Mouse (Mus musculus) midbrain, embryonic 14.5 days (tissue): ENCODE data around the gene Lhx3. TPM values are rescaled to one million over a fixed set of nuclear protein-coding genes. Genes with fewer than 3 reads are reported as not detected.

Source experiments
- ATAC-seq: fragments of 200-750 bp; cut with Nextera tagmentation; 2 replicates; pipeline ENCODE4 v1.8.0; 2017; ENCODE audit warnings: moderate number of reproducible peaks, moderate library complexity; ENCODE audit not compliant: low FRiP score, low TSS enrichment
- DNase-seq: peaks from one replicate; pipeline ENCODE4 v3.0.0-alpha.2; 2015
- H3K27ac ChIP-seq: fragments of 300-500 bp; sonication (generic); replicated peaks from 2 replicates; pipeline ENCODE4 v1.5.1; 2014; ENCODE audit warnings: mild to moderate bottlenecking, low read depth, low read length, moderate library complexity
- H3K27me3 ChIP-seq: fragments of 300-500 bp; sonication (generic); 2 replicates; pipeline ENCODE4 v1.6.1; 2014; ENCODE audit warnings: low read length, control low read depth, mixed read lengths; ENCODE audit not compliant: control insufficient read depth, insufficient read depth
- H3K36me3 ChIP-seq: fragments of 300-500 bp; sonication (generic); 2 replicates; pipeline ENCODE4 v1.6.1; 2014; ENCODE audit warnings: low read length, control low read depth; ENCODE audit not compliant: control insufficient read depth, insufficient read depth
- H3K4me1 ChIP-seq: fragments of 300-500 bp; sonication (generic); 2 replicates; pipeline ENCODE4 v1.6.1; 2014; ENCODE audit warnings: mild to moderate bottlenecking, antibody characterized with exemption, low read length, control low read depth; ENCODE audit not compliant: control insufficient read depth, insufficient read depth
- H3K4me2 ChIP-seq: fragments of 300-500 bp; sonication (generic); 2 replicates; pipeline ENCODE4 v1.6.1; 2014; ENCODE audit warnings: mild to moderate bottlenecking, low read length, moderate library complexity
- H3K4me3 ChIP-seq: fragments of 300-500 bp; sonication (generic); replicated peaks from 2 replicates; pipeline ENCODE4 v1.5.1; 2014; ENCODE audit warnings: low read depth, low read length
- H3K9ac ChIP-seq: fragments of 300-500 bp; sonication (generic); replicated peaks from 2 replicates; pipeline ENCODE4 v1.6.1; 2014; ENCODE audit warnings: mild to moderate bottlenecking, low read length, moderate library complexity
- H3K9me3 ChIP-seq: fragments of 300-500 bp; sonication (generic); 2 replicates; pipeline ENCODE4 v1.6.1; 2016; ENCODE audit warnings: low read length, control low read depth, mixed read lengths; ENCODE audit not compliant: control insufficient read depth
- WGBS: fragments of 180-500 bp; shearing (Covaris S2); extraction: QIAGEN DNeasy Blood & Tissue Kit; methylation state at CpG from one replicate; pipeline ENCODE4 v1.1.7; 2014; 5-methylcytosine and 5-hydroxymethylcytosine counted together
- polyA plus RNA-seq: library from polyadenylated mRNA; unstranded; fragments of >200 nt; fragmentation: Nextera tagmentation; extraction: Ambion mirVana; gene quantifications from 2 replicates; pipeline ENCODE4 v1.2.1, GENCODE M21; 2014

Gene Lhx3
- polyA plus RNA-seq, 1 experiment from 2014 or later = not detected

GRCm38 (mm10) chr2:26209566-26209965, 1.5 kb upstream of the Lhx3 start:
- H3K9ac ChIP-seq = no peak overlapping the region
- no peaks in the 10 kb centered on the region for H3K9me3 ChIP-seq
- peaks cover 6% of the 10 kb centered on the region for H3K4me1 ChIP-seq
- no peak overlapping the region for H3K4me3 ChIP-seq
- no peak overlapping the region for H3K27ac ChIP-seq
- WGBS = 67% methylated on average over 3 of the region's 3 CpGs
- ATAC-seq (no peak), DNase-seq (no peak)
- peaks cover 46% of the 10 kb centered on the region for H3K36me3 ChIP-seq
- H3K27me3 ChIP-seq = peaks cover 40% of the 10 kb centered on the region
- no peak overlapping the region for H3K4me2 ChIP-seq

- H3K4me3 ChIP-seq = no peak overlapping the region
- no peak for ATAC-seq
- H3K36me3 ChIP-seq = peaks cover 34% of the 10 kb centered on the region
- no peak overlapping the region for H3K27ac ChIP-seq
- no peak overlapping the region for H3K4me2 ChIP-seq
- peak; percentile 54 for DNase-seq
- no peak overlapping the region for H3K9ac ChIP-seq
- H3K27me3 ChIP-seq = peaks cover 59% of the 10 kb centered on the region
- H3K9me3 ChIP-seq = no peaks in the 10 kb centered on the region
- WGBS = 3% methylated on average over 9 of the region's 9 CpGs
- peaks cover 6% of the 10 kb centered on the region for H3K4me1 ChIP-seq
Measured at GRCm38 (mm10) chr2:26207559-26207958, 530 bp downstream of the Lhx3 start.

GRCm38 (mm10) chr2:26205761-26206160, 2.3 kb downstream of the Lhx3 start:
- H3K27me3 ChIP-seq = peaks cover 77% of the 10 kb centered on the region
- no peaks in the 10 kb centered on the region for H3K9me3 ChIP-seq
- peaks cover 12% of the 10 kb centered on the region for H3K4me1 ChIP-seq
- 0 out of 2 replicates have a peak overlapping the region, but pooled peaks have one; percentile 13 for H3K4me3 ChIP-seq
- 9% methylated on average over 10 of the region's 10 CpGs for WGBS
- H3K27ac ChIP-seq = no peak overlapping the region
- DNase-seq = no peak
- no peak overlapping the region for H3K9ac ChIP-seq
- peaks cover 16% of the 10 kb centered on the region for H3K36me3 ChIP-seq
- no peak overlapping the region for H3K4me2 ChIP-seq
- ATAC-seq = no peak

GRCm38 (mm10) chr2:26205126-26205525, 3.0 kb downstream of the Lhx3 start:
- no peaks in the 10 kb centered on the region for H3K9me3 ChIP-seq
- peaks cover 12% of the 10 kb centered on the region for H3K4me1 ChIP-seq
- peaks cover 83% of the 10 kb centered on the region for H3K27me3 ChIP-seq
- no peak overlapping the region for H3K9ac ChIP-seq
- no peak overlapping the region for H3K27ac ChIP-seq
- H3K36me3 ChIP-seq = peaks cover 10% of the 10 kb centered on the region; the same call in 1 of the 2 replicates
- DNase-seq (no peak), ATAC-seq (no peak)
- WGBS = 2% methylated on average over 16 of the region's 16 CpGs
- no peak overlapping the region for H3K4me3 ChIP-seq
- H3K4me2 ChIP-seq = no peak overlapping the region

GRCm38 (mm10) chr2:26202849-26203475, 5.1 kb downstream of the Lhx3 start:
- DNase-seq (no peak), ATAC-seq (no peak)
- H3K36me3 ChIP-seq = no peaks in the 10 kb centered on the region
- H3K4me1 ChIP-seq = peaks cover 20% of the 10 kb centered on the region
- no peak overlapping the region for H3K27ac ChIP-seq
- no peak overlapping the region for H3K9ac ChIP-seq
- peak overlapping the region; percentile 19; the same call in 1 of the 2 replicates for H3K4me3 ChIP-seq
- H3K9me3 ChIP-seq = no peaks in the 10 kb centered on the region
- peaks cover 99% of the 10 kb centered on the region for H3K27me3 ChIP-seq
- H3K4me2 ChIP-seq = peak overlapping the region; percentile 41; the same call in 1 of the 2 replicates
- 1% methylated on average over 36 of the region's 36 CpGs for WGBS

- no peaks in the 10 kb centered on the region for H3K9me3 ChIP-seq
- peak; percentile 59 for DNase-seq
Measured at GRCm38 (mm10) chr2:26201926-26202848, 5.9 kb downstream of the Lhx3 start.

GRCm38 (mm10) chr2:26198488-26198887, 9.6 kb downstream of the Lhx3 start:
- Histone ChIP-seq H3K4me1 (peaks cover 17% of the 10 kb centered on the region), H3K4me2 (no peak overlapping the region), H3K4me3 (no peak overlapping the region), H3K27ac (no peak overlapping the region), H3K9me3 (no peaks in the 10 kb centered on the region), H3K9ac (no peak overlapping the region), H3K36me3 (no peaks in the 10 kb centered on the region), H3K27me3 (peaks cover 87% of the 10 kb centered on the region)
- DNase-seq = peak; percentile 19
- WGBS = under 1% methylated on average over 10 of the region's 10 CpGs
- ATAC-seq = no peak

More at GRCm38 (mm10) chr2:26201926-26202848, 5.9 kb downstream of the Lhx3 start:
- H3K4me2 ChIP-seq = peak overlapping the region; percentile 41
- H3K36me3 ChIP-seq = no peaks in the 10 kb centered on the region
- peaks cover 17% of the 10 kb centered on the region for H3K4me1 ChIP-seq
- ATAC-seq = no peak
- H3K27me3 ChIP-seq = peaks cover 98% of the 10 kb centered on the region
- H3K27ac ChIP-seq = no peak overlapping the region
- under 1% methylated on average over 77 of the region's 77 CpGs for WGBS
- no peak overlapping the region for H3K9ac ChIP-seq
- H3K4me3 ChIP-seq = peak overlapping the region; percentile 19; the same call in 1 of the 2 replicates

GRCm38 (mm10) chr2:26194552-26195339, 13.3 kb downstream of the Lhx3 start:
- H3K4me2 ChIP-seq = no peak overlapping the region
- peaks cover 59% of the 10 kb centered on the region for H3K27me3 ChIP-seq
- no peaks in the 10 kb centered on the region for H3K9me3 ChIP-seq
- no peak overlapping the region for H3K27ac ChIP-seq
- H3K9ac ChIP-seq = no peak overlapping the region
- WGBS = 37% methylated on average over 7 of the region's 7 CpGs
- ATAC-seq (no peak), DNase-seq (no peak)
- H3K36me3 ChIP-seq = no peaks in the 10 kb centered on the region
- peaks cover 11% of the 10 kb centered on the region; the same call in 1 of the 2 replicates for H3K4me1 ChIP-seq
- no peak overlapping the region for H3K4me3 ChIP-seq
